Mouse (Mus musculus) mouse trophoblast stem cell (cell line): ENCODE data around the gene Lypd5.
"Not testable (repeated sequence)": the region's sequence is repeated elsewhere in the genome, so short reads cannot be mapped to it uniquely, and the experiment has no call there.

Experiments used
- in situ Hi-C, 2 experiments: fragments of 300-500 bp; cut with MseI, MboI; formaldehyde crosslinking; loops; 2 replicates in 1 of 2; 3 replicates in 1 of 2; pipeline ENCODE4 v1.15.1; 2025

Gene Lypd5

GRCm38 (mm10) chr7:24380370-24380769, 31.4 kb downstream of the Lypd5 start:
- in situ Hi-C loops = no loop called here

DNA sequence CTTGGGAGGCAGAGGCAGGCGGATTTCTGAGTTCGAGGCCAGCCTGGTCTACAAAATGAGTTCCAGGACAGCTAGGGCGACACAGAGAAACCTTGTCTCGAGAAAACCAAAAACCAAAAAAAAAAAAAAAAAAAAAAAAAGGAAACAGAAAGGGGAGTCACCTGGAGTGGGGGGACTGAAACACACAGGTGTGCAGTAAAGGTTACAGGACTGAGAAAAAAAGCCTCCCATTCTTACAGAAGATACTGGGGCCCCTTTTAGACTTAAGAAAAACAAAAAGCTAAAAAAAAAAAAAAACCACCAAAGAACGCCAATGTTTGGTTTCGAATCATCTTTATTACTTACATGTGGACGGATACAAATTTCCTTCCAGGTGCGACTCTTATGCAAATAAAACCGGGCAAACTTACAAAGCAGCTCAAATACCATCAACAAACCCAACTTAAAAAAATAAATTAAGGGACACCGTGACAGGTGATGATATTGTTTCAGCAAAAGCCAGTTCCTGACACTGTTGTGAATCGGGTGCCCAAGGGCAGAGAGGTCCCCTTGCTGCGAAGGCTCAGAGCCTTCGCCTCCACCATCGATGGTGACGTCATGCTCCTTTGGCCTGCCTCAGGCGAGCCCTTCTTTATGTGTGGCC, 33.9 kb downstream of the Lypd5 start:
- in situ Hi-C loops = no loop called here

- in situ Hi-C loops = no loop called here
Observed at GRCm38 (mm10) chr7:24384070-24384469, 35.1 kb downstream of the Lypd5 start.

- in situ Hi-C loops = no loop called here
Observed at GRCm38 (mm10) chr7:24384827-24385226, 35.8 kb downstream of the Lypd5 start.

- in situ Hi-C loops = no loop called here
Observed at GRCm38 (mm10) chr7:24387059-24387556, 38.1 kb downstream of the Lypd5 start.

GRCm38 (mm10) chr7:24389516-24390187, 40.7 kb downstream of the Lypd5 start:
- in situ Hi-C loops = no loop called here

DNA sequence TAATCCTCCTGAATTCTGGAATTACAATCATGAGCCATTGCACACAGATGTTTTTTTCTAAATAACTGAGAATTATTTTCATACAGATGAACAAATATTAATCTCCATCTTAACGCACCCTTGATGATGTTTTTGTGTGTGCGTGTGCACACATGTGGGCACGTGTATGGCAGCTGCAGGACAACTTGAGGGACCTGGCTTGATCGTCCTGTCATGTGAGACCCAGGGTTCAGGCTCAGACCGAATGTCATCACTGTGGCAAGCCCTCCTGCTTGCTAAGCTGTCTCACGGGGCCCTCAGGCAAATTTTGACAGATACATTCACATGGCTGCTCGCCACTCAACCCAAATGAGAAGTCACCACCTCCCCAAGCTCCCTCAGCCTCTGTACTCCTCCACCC, 41.5 kb downstream of the Lypd5 start:
- in situ Hi-C loops = no loop called here

DNA sequence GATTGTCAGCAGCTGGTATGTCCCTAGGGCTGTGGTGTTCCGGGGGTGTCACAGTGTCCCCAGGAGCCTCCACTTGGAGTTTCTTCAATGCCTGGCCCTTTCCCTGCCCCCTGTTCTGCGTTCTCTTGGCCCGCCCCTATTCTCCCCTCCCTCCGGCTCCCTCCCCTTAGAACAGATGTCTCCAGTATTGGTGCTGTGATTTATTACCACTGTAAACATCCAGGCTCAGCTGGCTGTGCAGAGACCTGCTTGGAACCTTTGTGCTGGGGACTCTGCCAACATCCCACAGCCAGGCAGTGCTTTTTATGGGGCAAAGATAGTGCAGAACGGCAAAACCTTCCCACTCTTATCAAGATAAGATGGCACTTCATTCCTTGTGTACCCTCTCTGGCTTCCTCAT, 42.1 kb downstream of the Lypd5 start:
- in situ Hi-C loops = no loop called here

DNA sequence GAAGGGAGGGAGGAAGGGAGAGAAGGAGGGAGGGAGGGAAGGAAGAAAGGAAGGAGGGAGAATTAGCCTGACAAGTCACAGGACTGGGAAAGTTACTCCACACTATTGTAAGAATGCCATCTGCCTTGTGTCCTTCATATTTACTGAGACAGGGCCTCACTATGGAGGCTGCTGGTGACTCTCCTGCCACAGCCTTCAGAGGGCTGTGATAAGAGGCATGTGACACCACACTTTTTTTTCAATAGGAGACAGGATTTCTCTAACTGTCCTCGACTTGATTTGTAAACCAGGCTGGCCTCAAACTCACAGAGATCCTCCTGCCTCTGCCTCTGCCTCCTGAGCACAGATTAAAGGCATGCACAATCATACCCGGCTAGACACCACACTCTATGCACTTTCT, 42.7 kb downstream of the Lypd5 start:
- in situ Hi-C loops = no loop called here

DNA sequence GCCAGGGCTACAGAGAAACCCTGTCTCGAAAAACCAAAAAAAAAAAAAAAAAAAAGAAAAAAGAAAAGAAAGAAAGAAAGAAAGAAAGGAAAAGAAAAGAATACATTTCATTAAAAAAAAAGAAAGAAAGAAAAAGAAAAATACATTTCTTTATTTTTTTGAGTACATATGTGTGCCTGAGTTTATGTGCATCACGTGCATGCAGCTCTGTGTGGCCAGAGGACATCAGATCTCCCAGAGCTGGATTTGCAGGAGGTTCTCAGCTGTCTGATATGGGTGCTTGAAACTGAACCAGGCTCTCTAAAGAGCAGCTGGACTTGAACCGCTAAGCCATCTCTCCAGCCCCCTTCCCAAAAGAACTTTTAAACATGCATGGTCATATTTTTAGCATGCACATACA, 45.1 kb downstream of the Lypd5 start:
- in situ Hi-C loops = no loop called here

DNA sequence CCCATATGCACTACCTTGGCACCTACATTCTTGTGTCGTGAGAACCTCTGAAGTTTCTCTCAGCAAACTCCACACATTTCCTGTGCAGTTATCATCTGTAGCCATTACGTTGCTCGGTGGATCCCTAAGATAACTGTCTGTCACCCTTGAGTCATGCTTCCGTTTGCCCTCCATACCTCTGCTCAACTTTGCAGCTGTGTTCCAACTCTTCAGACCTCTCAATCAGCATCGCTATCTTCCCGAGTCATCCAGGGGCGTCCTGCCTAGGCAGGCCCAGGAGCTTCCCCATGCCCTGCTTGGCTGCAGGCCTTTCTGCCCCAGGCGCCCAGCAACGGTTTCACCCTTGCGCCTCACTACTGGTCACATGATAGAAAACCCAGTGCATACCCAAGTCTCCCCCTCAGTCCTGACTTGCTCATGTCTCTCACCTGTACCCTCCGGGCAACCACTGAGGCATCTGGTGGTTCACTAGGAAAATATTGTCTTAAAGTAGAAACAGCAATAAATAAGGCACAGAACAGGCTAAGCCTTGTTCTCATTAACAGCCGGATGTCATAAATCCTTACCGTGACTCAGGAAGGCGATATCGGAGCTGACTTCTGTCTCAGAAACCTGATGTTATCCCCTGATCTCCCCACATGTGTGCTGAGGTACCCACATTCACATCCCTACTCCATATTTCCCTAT, 45.6 kb downstream of the Lypd5 start:
- in situ Hi-C loops = no loop called here

GRCm38 (mm10) chr7:24396832-24397231, 47.8 kb downstream of the Lypd5 start:
- in situ Hi-C loops = no loop called here

GRCm38 (mm10) chr7:24398364-24398913, 49.4 kb downstream of the Lypd5 start:
- in situ Hi-C loops = no loop called here

DNA sequence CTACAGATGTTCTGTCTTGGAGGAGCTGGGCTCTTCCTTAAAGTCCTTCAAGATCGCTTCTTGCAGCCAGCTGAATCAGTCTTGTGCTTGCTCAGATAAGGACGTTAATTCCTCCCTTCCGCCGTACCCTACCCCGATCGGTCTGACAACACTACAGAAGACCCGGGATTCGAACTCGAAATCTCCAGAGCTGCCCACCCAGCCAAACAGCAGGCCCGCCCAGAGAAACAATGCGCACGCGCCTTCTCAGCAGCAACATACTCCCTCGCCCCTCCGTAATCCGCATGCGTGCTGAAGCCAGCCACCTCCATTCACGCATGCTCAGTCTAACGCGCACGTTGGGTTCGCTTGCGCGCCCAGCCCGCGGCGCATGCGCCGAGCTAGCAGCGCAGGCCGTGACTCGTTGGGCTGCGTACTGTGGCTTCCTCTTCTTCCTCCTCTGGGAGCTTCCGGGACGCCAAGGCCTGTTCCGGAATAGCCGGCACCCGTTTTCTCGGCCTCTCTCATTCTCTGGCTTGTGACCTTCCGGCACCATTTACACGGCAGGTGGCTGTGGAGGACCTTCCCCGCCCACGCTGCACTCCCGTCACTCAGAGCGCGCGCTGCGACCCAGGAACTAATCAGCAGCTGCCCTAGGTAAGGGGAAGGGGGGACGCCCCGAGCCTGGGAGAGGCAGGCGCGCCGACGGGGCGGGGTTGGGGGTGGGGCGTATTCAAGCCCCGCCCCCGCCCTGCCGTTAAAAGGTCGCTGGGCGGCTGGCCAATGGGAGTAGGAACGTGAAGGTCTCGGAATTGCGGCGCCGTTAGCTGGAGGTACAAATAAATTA, 50.5 kb downstream of the Lypd5 start, which contains the start of gene Smg9:
Smg9 (plus strand) TSS at position 364 of the 826 bp plus-strand sequence.
- in situ Hi-C loops = no loop called here

GRCm38 (mm10) chr7:24400082-24400452, 51.1 kb downstream of the Lypd5 start:
- in situ Hi-C loops = no loop called here

DNA sequence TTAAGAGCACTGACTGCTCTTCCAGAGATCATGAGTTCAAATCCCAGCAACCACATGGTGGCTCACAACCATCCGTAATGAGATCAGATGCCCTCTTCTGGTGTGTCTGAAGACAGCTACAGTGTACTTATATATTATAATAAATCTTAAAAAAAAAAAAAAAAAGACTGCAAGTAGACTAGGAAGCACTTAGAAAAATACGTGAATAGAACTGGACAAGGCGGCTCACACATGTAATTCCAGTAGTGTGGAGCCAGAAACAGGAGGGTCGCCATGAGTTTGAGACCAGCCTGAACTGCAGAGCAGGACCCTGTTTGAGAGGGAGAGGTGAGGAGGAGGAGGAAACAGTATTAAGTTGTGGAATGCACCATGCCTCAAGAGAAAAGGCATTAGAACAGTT, 51.5 kb downstream of the Lypd5 start:
- in situ Hi-C loops = not testable (repeated sequence)

DNA sequence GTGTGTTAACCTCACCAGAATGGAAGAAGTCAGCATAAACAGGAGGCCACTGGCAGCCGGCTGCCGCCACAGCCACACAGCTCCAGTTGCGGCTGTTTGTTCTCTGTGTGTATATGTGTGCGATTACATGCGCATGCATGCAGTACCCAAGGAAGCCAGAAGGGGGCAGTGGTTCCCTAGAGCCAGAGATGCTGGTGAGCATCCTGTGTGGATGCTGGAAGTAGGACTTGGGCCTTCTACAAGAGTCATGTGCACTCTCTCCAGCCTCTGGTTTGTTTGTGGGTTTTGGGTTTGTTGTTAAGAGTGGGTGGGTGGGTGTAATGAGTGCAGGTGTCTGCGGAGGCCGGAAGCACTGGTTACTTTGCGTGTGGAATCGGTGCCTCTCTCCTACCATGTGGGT, 53.9 kb downstream of the Lypd5 start:
- in situ Hi-C loops = no loop called here
